Mouse (Mus musculus) thymus, adult 18-20 months (tissue): ENCODE measurements around the gene Crebl2.

Experiments
- DNase-seq, 2 experiments: peaks; one replicate each; pipeline ENCODE4 v3.0.0; 2022; ENCODE audit warnings: mixed read lengths in 2 of 2

Crebl2 gene

DNA sequence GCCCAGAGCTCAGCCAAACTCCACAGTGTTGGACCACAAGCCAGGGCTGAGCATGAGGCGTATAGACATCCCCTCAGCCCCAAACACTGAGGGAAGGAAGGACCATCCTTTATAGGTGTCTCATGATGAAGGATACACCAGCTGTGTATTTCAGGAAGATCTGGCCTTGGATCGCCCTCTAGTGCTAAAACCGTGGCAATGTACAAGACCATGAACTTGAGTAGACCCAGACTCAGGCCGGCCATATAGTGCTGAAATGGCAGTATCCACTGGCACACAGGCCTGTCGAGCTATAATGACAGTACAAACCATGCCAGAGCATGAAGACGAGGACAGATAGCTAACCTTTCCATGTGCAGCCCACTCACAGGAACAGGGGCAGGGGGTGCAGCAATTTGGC lies 46.8 kb downstream of the Crebl2 start:
- DNase-seq, result no peak

DNA sequence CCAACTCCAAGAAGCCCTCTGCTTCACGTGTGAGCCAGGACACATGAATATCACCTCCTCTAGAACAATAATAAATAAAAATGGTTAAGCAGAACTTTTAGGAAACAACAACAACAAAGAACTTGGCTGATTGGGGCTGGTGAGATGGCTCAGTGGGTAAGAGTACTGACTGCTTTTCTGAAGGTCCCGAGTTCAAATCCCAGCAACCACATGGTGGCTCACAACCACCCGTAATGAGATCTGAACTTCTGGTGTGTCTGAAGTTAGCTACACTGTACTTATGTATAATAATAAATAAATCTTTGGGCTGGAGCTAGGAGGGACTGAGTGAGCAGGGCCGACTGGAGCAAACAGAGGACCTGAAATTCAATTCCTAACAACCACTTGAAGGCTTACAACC lies 47.3 kb downstream of the Crebl2 start:
- no peak for DNase-seq

DNA sequence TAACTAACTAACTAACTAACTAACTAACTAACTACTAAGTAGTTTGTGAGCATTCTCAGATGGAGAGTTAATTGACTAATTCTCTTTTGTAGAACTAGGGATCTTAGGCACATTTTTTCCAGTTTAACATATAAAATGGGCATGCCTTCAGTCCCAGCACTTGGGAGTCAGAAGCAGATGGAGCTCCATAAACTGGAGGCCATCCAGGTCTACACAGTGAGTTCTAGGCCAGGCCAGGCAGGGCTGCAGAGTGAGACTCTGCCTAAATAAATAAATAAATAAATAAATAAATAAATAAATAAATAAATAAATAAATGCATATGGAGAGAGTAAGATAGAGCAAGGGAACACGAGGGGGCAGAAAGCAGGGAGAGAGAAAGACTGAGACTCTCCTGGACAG lies 47.9 kb downstream of the Crebl2 start:
- DNase-seq, result no peak

DNA sequence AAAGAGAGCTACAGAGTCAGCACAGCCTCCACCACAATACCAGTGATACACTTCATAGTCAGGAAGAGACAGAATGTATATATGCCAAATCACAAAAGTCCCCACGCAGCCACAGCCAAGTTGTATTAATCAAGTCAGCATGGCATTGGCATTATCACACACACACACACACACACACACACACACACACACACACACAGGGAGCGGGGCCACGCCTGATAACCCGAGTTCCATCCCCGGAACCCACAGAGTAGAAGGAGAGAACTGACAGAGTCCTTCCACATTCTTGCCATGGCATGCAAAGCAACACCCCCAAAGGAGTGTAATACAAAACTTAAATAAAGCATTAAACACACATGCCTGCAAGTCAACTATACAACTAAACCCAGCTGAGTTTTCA lies 49.6 kb downstream of the Crebl2 start:
- no peak for DNase-seq

DNA sequence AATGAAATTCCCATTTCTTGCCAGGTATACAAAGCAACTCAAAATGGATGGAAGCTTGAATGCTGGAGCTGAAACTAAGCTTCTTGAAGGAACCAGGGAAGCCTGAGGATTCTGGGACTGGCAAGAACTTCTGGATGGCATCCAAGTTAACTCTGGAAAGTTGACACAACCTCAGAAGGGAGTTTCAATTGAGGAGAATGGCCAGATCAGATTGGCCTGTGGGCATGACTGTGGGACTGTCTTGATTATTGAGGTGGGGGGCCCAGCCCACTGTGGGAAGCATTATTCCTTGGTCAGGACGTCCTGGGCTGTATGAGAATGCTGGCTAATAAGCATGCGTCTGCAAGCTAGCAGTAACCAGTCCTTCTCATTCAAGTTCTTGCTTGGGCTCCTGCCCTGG lies 50.1 kb downstream of the Crebl2 start:
- DNase-seq, result no peak

DNA sequence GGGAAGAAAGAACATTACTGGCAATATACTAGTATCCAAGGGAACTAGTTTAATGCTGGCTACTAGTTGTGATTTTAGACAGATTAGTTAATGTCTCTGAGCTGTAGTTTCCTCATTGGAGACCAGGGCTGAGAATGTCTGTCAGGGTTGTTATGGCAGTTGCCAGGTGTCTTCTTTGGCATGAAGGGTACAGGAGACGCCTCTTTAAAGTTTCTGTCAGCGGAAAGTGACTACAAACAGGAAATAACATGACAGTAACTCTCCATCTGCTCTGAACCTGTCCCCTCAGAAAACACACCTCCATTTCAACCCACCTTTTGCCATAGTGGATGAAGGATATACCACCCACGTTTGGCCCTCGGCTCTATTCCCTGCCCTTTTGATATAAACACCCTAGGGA lies 53.7 kb downstream of the Crebl2 start:
- no peak for DNase-seq

DNA sequence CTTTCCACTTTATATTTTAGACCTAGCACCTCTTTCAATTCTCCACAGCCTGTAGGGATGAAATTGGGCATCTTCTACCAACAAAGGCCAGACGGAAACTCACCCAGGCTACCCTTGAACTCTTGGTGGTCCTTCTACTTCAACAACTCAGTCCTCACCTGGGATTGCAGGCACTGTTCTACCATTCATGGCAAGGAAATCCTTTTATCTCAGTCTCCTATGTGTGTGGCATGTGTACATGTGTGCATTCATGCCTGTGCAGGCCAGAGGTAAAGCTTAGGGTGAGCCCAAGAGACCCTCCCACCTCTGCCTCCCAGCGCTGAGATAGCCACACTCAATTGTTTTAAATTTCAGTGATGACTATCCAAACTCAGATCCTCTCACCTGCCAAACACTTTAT lies 55.6 kb downstream of the Crebl2 start:
- DNase-seq, result no peak

DNA sequence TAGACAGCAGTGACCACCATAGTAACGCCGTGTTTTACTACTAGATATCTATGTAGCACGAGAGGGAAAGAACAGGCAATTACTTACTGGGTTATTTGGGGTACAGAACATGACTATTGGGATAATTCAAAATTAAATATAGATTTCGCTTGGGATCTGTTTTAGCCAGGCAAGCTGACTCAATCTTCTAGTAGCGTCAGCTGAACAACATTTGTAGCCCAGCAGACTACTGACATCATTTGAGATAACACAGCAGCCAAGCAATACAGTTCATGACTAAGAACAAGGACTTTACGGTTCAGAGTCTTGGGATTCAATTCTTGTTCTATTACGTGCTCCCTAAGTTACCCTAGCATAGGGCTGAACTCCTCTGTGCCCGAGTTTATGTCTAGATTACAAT lies 56.5 kb downstream of the Crebl2 start:
- no peak for DNase-seq

DNA sequence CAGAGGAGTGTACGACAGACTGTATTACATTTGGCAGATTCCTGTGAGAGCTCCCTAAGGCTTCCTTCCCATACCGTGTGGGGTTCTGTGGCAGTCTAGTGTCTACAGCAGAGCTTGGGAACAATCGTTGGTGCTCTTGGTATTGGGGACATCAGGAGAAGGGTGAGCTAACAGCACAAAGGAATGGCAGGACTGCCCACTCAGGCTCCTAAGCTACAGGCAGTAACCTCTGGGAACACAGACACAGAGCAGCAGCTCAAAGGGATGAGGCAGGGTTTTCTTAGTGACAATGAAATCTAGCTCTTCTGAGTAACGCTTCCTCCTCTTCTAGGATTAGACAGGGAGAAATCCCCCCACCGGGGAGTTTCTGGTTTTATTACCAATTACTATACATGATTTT lies 57.1 kb downstream of the Crebl2 start:
- no peak for DNase-seq

DNA sequence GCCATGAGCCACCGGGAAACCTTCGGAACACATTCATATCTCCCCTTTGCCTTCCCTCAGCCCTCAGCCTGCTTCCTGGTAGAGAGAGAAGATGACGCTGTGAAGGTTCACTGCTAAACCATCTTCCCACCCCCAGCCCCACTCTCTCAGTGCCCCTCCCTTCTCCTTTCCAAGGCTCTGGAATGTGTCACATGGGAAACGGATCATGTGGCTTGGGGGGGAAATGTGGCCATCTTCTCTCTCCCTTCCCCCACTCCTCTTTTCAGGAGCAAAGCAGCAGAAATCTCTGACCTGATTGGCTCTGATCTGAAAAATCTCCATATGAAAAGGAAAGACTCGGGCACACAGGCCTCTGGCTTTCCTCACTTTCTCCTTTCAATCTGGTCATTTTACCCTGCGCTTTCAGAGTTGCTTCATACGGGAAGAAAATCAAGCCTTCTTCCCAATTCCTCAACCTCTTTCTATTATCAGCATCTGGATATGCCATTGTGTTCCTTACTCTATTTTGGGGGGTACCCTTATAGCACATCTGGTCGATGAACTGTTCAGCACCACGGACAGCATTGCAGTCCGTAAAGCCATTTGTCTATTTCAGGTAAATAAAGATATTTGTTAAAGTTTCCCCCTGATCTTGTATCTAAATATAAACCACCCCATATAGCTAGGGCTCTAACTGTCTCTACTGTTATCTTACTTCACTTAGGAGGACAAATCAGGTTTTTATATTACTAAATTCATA lies 57.9 kb downstream of the Crebl2 start:
- no peak for DNase-seq

DNA sequence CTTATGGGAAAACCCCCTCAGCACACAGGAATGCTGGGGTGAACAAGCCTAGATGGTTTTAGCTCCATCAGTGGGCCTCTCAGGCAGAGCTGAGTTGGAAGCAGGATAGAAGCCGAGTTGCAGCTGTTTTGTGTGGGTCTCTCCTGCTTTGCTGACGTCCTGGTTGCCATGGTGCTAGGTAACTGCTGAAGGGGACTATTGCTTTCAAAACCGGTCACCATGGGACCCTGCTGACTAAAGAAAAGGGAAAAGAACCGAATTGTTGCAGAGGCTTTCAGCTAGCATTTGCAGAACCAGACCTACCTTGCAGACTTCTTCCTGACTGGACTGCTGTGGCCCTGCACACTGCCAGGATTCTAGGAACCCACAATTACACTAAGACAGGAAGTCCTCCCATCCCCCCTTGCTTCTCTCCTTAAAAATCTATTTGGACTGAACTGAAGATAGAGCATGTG lies 58.6 kb downstream of the Crebl2 start:
- DNase-seq, result no peak

DNA sequence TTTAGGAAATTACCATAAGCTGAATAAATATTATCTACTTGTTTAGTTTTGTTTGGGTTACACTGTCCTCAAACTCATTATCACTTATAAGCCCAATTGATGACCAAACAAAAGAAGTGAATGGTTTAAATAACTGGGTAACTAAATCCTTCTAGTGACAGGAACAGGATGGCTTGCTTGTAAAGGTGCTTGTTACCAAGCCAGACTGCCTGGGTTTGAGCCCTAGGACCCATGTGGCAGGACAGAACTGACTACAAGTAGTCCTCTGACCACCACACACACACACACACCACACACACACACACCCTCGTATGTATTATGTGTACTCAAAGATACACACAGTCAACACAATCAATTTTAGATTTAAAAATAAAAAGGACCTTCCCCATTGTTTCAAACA lies 59.8 kb downstream of the Crebl2 start:
- DNase-seq, result no peak

DNA sequence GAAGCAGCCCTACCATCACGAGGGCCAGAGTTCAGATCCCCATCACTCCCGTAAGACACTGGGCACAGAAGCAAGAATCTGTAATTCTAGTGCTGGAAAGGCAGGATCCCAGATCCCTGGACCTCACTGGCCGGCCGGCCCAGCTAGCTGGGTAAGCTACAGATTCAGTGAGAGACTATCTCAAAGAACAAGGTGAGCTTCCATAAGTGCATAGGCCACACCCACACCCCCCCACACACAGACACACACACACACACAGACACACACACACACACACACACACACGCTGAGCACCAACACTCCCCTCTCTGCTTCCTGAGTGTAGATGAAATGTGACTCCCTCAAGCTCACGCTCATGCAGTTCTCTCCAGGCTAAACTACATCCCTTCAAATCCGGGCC lies 60.5 kb downstream of the Crebl2 start:
- no peak for DNase-seq

DNA sequence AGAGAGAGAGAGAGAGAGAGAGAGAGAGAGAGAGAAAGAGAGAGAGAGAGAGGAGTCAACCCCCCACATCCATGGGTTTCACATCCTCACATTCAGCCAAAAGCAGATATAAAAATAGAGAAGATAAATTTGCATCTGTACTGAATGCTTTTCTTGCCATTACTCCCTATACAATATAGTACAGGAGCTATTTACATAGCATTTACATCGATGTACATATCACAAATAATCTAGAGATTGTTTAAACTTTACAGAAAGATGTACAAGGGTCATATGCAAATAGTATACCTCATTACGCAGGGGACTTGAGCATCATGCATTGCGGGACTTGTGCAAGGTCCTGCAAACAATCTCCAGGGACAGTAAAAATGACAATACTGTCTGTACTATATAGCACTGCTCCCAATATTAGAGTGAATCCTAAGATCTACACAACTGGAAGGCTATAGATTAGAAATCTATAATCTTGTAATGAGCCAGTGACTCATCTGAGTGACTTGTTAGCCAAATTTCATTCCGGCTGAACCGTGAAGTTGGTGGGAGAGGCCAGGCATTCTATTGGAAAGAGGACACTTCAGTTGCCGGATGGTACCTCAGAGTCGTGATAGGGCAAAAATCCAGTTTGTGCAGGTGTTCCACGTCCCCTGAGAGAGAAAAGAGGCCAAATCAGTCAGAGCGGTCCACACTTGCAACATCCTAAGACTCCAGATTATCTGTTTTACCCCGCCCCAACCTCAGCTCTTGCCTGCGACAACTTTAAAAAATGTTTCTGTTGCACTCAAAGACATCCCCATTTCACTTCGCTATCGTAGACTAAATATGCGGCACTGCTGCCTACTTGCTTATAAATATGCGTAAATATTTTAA lies 66.8 kb downstream of the Crebl2 start:
- DNase-seq, result no peak

DNA sequence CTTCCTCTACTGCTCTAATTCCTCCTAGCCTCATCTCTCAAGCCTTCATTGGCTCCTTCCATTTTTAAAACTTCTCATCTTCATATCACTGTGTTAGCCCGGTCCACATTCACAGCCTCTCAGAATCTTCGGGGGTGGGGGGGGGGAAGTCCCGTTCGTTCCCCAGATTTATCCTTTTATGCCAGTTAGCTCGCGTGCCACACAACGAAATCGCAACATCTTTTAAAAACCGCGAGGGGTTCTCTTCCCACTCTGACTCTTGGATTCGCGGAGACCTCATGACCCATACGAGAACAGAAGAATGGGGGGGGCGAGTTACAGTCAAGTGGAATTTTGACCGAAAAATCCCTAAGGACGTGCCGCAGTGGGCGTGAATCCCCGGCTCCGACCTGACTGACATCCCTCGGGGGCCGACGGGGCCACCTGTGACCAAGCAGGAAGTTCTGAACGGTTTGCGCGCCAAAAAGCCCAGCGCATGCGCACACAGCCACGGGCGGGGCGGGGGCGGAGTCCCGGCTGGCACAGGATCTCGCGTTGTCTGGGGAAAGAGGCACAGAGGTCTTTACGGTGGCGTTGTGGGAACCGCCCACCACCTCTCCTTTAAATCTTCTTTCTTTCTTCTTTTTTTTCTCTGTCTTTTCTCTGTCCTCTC lies 67.6 kb downstream of the Crebl2 start:
- peak; percentile 97 to 98 for DNase-seq

DNA sequence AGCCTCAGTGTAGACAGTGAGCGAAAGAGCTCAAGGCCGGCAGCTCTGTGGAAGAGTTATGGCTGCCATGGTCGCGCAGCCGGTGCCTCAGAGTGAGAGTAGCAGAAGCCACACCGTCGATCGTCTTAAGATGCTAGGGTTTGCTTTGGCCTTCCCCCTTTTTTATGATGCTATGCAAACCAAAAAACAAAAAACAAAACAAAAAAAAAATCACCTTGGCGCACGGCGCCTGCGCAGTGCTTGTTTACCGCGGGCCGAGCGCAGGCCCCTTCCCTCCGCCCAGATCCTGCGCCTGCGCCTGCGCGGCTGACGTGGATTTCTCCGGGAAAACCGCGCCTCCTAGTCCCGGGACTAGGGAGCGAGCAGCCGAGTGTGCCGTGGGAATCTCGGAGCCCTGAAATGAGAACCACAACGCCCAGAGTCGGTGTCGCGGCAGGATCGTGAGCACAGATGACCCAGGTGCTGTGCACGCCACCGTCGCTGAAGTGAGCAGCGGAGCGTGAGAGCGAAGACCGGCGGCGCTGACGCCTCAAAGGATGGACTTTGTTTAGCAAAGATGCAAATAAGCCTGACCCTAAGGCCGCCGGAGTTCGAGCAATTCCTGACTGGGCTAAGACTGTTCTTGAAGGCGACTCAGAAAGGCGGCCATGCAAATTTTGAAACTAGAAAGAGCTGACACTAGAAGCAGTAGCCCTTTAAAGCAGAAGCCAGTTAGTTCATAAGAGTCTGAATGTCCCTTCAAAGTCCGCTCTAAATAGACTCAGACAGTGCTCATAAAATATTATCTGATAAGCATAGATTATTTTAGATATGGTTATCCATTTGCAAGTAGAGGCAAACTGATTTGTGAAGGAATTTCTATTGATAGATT lies 68.4 kb downstream of the Crebl2 start, which contains the start of gene Gpr19:
TSS of gene Gpr19 (minus strand) at position 484 of the 871 bp plus-strand sequence.
- DNase-seq, result peak; percentile 72 to 75

DNA sequence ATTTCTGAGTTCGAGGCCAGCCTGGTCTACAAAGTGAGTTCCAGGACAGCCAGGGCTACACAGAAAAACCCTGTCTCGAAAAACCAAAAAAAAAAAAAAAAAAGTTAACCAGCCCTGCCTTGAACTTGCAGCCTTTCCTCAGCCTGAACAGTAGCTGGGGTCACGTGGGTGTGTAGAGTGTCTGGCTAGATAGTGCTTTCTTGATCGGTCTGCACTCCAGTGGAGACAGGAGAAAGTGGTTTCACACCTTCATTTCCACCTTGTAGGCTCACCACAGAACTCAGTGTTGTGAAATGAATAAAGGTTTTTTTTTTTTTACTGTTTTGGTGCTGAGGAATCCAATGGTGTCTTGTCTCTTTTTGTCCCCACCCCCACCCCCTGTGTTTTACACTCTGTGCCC lies 73.4 kb downstream of the Crebl2 start:
- no peak for DNase-seq

DNA sequence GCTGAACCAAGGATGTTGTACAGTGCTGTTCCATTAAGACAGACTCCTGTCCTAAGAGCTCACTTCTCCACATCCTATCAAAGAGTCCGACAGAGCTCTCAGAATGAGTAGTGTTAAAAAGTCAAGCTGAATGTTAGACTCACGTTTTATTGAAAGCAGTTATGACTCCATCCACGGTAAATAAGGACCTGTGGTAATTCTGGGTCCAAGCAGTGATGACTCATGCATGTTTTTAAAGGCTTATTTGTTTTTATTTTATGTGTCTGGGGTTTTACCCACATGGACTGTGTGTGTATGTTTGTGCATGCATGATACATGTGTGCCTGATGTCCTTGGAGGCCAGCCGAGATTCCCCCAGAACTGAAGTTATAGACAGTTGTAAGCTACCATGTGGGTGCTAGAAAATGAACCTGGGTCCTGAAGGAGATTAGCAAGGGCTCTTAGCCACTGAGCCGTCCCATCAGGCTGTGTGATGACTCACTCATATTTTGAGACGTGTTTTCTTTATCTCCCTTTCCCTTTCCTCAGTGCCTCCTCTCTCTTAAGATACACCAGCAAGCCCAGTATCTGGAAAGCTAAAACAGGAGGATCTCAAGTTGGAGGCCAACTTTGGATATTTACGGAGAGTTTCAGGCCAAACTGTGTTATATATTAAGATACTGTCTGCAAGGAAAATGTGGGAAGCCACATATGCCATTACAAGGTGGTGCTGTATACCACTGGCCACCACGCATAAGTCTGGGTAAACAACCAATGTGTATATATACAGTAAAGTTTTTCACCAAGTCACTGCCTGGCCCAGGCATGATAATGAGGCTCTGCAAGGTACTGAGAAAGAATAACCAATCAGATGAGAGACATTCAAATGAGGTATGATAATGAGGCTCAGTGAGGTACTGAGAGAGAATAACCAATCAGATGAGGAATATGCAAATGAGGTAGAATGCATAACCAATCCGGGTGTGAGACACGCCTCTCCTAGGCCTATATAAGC lies 74.2 kb downstream of the Crebl2 start:
- DNase-seq, result no peak

DNA sequence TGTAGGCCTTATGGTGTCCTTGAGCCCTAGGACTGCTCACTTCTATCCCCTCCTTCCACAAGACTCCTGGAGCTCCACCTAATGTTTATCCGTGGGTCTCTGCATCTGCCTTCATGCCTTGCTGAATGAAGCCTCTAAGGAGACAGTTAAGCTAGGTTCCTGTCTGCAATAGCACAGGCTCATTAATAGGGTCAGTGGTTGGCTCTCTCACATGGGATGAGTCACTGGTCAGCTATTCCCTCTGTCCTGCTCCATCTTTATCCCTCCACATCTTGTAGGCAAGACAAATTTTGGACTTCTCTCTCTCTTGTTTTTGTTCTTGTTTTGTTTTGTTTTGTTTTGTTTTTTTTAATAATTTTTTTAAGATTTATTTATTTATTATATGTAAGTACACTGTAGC lies 75.9 kb downstream of the Crebl2 start:
- DNase-seq, result no peak
